Mouse (Mus musculus) bone marrow macrophage, adult 2 months (primary cell): ENCODE data around the gene 2310022A10Rik.

Experiments used
- CTCF ChIP-seq: IDR thresholded peaks from 2 replicates; pipeline ENCODE4 v1.5.1; 2012; ENCODE audit warnings: low read depth, mild to moderate bottlenecking, low read length, moderate library complexity
- POLR2A ChIP-seq: IDR thresholded peaks from 2 replicates; pipeline ENCODE4 v1.6.1; 2012; ENCODE audit warnings: mild to moderate bottlenecking, low read depth, low read length, borderline replicate concordance

- TF ChIP-seq POLR2A (no peak), CTCF (no peak)
These were observed 38.5 kb downstream of the 2310022A10Rik start, which contains the start of gene Akt2 for GRCm38 (mm10) chr7:27591266-27592216.
